Mouse (Mus musculus): Measurements from ENCODE around the gene Zmiz1. TPM values are rescaled to one million over a fixed set of nuclear protein-coding genes. Genes with fewer than 3 reads are reported as not detected.

The Zmiz1 gene
- polyA plus RNA-seq, 1 experiment from 2014 or later, result 34.2 TPM

DNA sequence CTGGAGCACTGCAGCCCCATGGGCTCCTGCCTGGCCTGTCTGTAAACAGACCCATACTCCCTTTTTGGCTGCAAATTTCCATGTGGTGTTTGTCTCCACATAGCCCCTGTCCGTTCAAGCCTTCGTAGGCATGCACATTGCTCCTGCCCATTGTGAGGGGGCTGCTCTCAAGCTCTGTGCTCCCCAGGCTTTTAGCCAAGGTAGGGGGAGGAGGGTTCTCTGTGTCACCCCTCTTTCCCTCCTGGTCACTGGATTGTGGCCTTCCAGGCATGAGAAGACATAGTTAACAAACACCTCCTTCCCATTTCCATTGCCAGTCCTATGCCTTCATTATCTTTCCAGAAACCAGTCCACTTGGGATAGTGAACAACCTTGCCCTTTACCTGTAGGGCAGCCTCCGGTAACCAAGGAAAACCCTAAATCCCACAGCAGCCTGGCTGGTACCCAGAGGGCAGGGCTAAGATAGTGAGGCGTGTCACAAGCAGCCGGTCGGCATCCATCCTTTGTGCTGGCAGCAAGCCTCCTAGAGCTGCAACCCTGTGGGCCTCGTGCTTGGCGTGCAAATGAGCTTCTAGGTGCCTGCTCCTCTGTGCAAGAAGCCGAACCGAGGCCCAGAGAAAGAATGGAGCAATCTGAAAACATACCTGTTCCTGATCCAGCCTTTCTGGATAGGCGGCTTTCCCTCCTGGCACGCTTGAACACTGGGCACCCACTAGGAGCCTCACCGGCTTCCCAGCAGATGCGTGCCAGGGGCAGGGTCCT is 174.7 kb downstream of the Zmiz1 start:
- Histone ChIP-seq H3K36me3 (peaks cover 33% of the 10 kb centered on the region), H3K9ac (peak overlapping the region; percentile 1; the same call in 1 of the 2 replicates), H3K4me1 (replicated peaks) (peaks cover 96% of the 10 kb centered on the region), H3K27ac (ENCODE audit: poor library complexity, severe bottlenecking) (peak overlapping the region; percentile 87), H3K4me3 (no peak overlapping the region), H3K4me2 (peak overlapping the region; percentile 18; the same call in 1 of the 2 replicates), H3K27me3 (replicated peaks) (no peaks in the 10 kb centered on the region), H3K9me3 (replicated peaks) (no peaks in the 10 kb centered on the region)
- no peak for ATAC-seq (ENCODE audit: insufficient number of reproducible peaks, low FRiP score)
- 63% methylated on average over 14 of the region's 14 CpGs for WGBS

DNA sequence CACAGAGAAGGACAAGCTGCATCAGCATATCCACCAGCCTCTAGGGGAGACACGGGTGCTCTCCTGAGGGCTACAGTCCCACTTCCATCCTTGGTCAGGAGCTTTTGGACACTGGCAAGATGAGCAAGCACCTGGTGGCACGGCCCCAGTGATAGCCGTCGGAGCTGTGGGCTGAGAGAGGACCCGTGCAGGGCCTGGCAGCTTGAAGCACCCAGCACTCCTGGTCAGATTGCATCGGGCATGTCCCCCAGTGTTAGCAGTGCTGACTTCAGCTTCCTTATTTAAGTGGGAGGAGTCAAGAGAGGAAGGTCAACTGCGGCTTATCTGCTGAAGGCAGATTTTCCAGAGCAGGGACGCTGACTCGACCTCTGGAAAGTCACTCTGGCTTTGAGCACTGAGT is 175.3 kb downstream of the Zmiz1 start:
- Histone ChIP-seq H3K4me3 (no peak overlapping the region), H3K4me1 (replicated peaks) (peaks cover 96% of the 10 kb centered on the region), H3K27ac (ENCODE audit: poor library complexity, severe bottlenecking) (peak overlapping the region; percentile 87), H3K9ac (0 out of 2 replicates have a peak overlapping the region, but pooled peaks have one; percentile 1), H3K36me3 (peaks cover 36% of the 10 kb centered on the region), H3K4me2 (peak overlapping the region; percentile 3; the same call in 1 of the 2 replicates), H3K27me3 (replicated peaks) (no peaks in the 10 kb centered on the region), H3K9me3 (replicated peaks) (no peaks in the 10 kb centered on the region)
- 8% methylated on average over 9 of the region's 9 CpGs for WGBS
- ATAC-seq (ENCODE audit: insufficient number of reproducible peaks, low FRiP score), result peak; percentile 56

DNA sequence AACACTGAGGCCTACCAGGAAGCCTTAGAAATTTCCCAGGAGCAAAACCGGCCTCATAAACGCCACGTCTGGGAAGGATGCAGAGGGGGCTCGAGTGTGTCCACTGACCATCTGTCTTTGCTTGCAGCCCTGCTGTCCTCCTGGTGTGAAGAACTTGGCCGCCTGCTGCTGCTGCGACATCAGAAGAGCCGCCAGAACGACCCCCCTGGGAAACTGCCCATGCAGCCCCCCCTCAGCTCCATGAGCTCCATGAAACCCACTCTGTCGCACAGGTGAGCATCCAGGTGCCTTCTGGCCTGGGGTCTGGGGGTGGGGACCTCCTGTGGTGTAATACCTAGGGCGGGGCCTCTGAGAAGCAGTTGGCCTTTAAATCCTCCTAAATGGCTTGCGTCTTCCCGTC is 176.8 kb downstream of the Zmiz1 start:
- Histone ChIP-seq H3K4me1 (replicated peaks) (peaks cover 96% of the 10 kb centered on the region), H3K27ac (ENCODE audit: poor library complexity, severe bottlenecking) (peak overlapping the region; percentile 55), H3K4me2 (no peak overlapping the region), H3K36me3 (peaks cover 42% of the 10 kb centered on the region), H3K9me3 (replicated peaks) (no peaks in the 10 kb centered on the region), H3K27me3 (replicated peaks) (no peaks in the 10 kb centered on the region), H3K4me3 (no peak overlapping the region), H3K9ac (0 out of 2 replicates have a peak overlapping the region, but pooled peaks have one; percentile 9)
- ATAC-seq (ENCODE audit: insufficient number of reproducible peaks, low FRiP score), result no peak
- 76% methylated on average over 12 of the region's 12 CpGs for WGBS

- no peaks in the 10 kb centered on the region for H3K9me3 ChIP-seq (replicated peaks)
- no peak for ATAC-seq (ENCODE audit: insufficient number of reproducible peaks, low FRiP score)
- H3K9ac ChIP-seq, result no peak overlapping the region
- 36% methylated on average over 7 of the region's 7 CpGs for WGBS
- peak overlapping the region; percentile 55 for H3K27ac ChIP-seq (ENCODE audit: poor library complexity, severe bottlenecking)
- H3K4me3 ChIP-seq, result no peak overlapping the region
- H3K4me2 ChIP-seq, result no peak overlapping the region
- no peaks in the 10 kb centered on the region for H3K27me3 ChIP-seq (replicated peaks)
- H3K4me1 ChIP-seq (replicated peaks), result peaks cover 96% of the 10 kb centered on the region
- H3K36me3 ChIP-seq, result peaks cover 42% of the 10 kb centered on the region
Observed at GRCm38 (mm10) chr14:25636297-25636696, 177.3 kb downstream of the Zmiz1 start.

GRCm38 (mm10) chr14:25639120-25639758 is 180.3 kb downstream of the Zmiz1 start:
- peak overlapping the region; percentile 86 for H3K27ac ChIP-seq (ENCODE audit: poor library complexity, severe bottlenecking)
- H3K4me3 ChIP-seq, result no peak overlapping the region
- no peak overlapping the region for H3K4me2 ChIP-seq
- H3K9me3 ChIP-seq (replicated peaks), result no peaks in the 10 kb centered on the region
- H3K36me3 ChIP-seq, result peaks cover 60% of the 10 kb centered on the region
- H3K27me3 ChIP-seq (replicated peaks), result no peaks in the 10 kb centered on the region
- WGBS, result 68% methylated on average over 11 of the region's 11 CpGs
- H3K4me1 ChIP-seq (replicated peaks), result peaks cover 67% of the 10 kb centered on the region
- ATAC-seq (ENCODE audit: insufficient number of reproducible peaks, low FRiP score), result no peak
- no peak overlapping the region for H3K9ac ChIP-seq

DNA sequence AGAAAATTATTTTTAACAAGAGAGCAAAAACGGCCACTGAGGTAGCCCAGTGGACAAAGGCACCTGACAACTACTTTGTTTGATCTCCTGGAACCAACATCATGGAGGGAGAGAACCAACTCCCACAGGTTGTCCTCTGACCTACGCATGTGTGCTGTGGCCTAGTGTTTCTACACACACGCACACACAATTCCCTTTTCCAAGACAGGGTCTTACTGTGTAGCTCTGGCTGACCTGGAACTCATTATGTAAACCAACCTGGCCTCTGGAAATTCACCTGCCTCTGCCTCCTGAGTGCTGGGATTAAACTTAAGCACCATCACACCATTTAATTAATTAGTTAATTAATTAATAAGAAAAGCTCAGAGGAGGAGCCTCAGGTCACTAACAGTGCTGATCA is 181.0 kb downstream of the Zmiz1 start:
- Histone ChIP-seq H3K9me3 (replicated peaks) (no peaks in the 10 kb centered on the region), H3K9ac (no peak overlapping the region), H3K4me1 (replicated peaks) (peaks cover 66% of the 10 kb centered on the region), H3K36me3 (peaks cover 68% of the 10 kb centered on the region), H3K4me2 (no peak overlapping the region), H3K27me3 (replicated peaks) (no peaks in the 10 kb centered on the region), H3K4me3 (no peak overlapping the region), H3K27ac (ENCODE audit: poor library complexity, severe bottlenecking) (peak overlapping the region; percentile 86)
- ATAC-seq (ENCODE audit: insufficient number of reproducible peaks, low FRiP score), result no peak
- 72% methylated on average over 3 of the region's 3 CpGs for WGBS

DNA sequence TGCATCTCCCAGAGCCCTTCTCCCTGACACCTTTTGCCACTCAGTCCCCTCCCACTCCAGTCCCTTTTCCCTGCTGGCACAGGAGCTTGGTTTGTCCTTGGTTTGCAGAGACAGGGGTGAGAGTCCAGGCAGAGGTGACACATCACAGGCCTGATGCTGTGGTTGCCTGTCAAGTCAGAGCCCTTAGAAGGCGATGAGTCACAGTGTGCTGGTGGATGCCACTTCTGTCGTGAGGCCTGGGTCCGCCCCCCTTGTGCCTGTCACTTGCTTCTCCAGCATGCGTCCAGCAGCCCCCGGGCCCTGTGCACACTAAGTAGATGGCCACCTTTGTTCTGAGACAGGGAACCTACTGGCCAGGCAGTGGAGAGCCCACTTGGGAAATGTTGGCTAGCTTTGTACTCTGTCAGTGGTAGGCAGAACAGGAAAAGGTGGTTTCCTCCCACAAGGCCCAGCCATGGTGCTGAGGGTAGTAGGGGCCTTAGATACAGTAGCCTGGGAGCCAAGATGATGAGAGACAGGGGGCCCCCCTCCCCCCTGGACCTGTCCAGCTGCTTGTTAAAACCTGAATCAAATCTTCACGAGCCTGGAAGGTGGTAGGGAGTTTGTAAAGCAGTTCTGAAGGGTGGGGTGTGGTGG is 181.6 kb downstream of the Zmiz1 start:
- Histone ChIP-seq H3K27ac (ENCODE audit: poor library complexity, severe bottlenecking) (peak overlapping the region; percentile 86), H3K36me3 (peaks cover 72% of the 10 kb centered on the region), H3K4me3 (no peak overlapping the region), H3K4me1 (replicated peaks) (peaks cover 66% of the 10 kb centered on the region), H3K9me3 (replicated peaks) (no peaks in the 10 kb centered on the region), H3K27me3 (replicated peaks) (no peaks in the 10 kb centered on the region), H3K9ac (peak overlapping the region; percentile 42; the same call in 1 of the 2 replicates), H3K4me2 (no peak overlapping the region)
- WGBS, result 32% methylated on average over 6 of the region's 6 CpGs
- peak; percentile 80 for ATAC-seq (ENCODE audit: insufficient number of reproducible peaks, low FRiP score)

GRCm38 (mm10) chr14:25641067-25641466 is 182.1 kb downstream of the Zmiz1 start:
- 82% methylated on average over 6 of the region's 6 CpGs for WGBS
- Histone ChIP-seq H3K27ac (ENCODE audit: poor library complexity, severe bottlenecking) (peak overlapping the region; percentile 86), H3K4me2 (no peak overlapping the region), H3K9ac (no peak overlapping the region), H3K4me3 (no peak overlapping the region), H3K36me3 (peaks cover 72% of the 10 kb centered on the region), H3K4me1 (replicated peaks) (peaks cover 66% of the 10 kb centered on the region), H3K9me3 (replicated peaks) (no peaks in the 10 kb centered on the region), H3K27me3 (replicated peaks) (no peaks in the 10 kb centered on the region)
- no peak for ATAC-seq (ENCODE audit: insufficient number of reproducible peaks, low FRiP score)

- Histone ChIP-seq H3K9ac (no peak overlapping the region), H3K36me3 (peaks cover 83% of the 10 kb centered on the region), H3K27ac (ENCODE audit: poor library complexity, severe bottlenecking) (peak overlapping the region; percentile 47; the same call in 1 of the 2 replicates), H3K27me3 (replicated peaks) (no peaks in the 10 kb centered on the region), H3K4me1 (replicated peaks) (peaks cover 24% of the 10 kb centered on the region), H3K4me3 (no peak overlapping the region), H3K4me2 (no peak overlapping the region), H3K9me3 (replicated peaks) (no peaks in the 10 kb centered on the region)
- no peak for ATAC-seq (ENCODE audit: insufficient number of reproducible peaks, low FRiP score)
- WGBS, result 83% methylated on average over 9 of the region's 9 CpGs
Observed at GRCm38 (mm10) chr14:25645717-25646116, 186.7 kb downstream of the Zmiz1 start.

DNA sequence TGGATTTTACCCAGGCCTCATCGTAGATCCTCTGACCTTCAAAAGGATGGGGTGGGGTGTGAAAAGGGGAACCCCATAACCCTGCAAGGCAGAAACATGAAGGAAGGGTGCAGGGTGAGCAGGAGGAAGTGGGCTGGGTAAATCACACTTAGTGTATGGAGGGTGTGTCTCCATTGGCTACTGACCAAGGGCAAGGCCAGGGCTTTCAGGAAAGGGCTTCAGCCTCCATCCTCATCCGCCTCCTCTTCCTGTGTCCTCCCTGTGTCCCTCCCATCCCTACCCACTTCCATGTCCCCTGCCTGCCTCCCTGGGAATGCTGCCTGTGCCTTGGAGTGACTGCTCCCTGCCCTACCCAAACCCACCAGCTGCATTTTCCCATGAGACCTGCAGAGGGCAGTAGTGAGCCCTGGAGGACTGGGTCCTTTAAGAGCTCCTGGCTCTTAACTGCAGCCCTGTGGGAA is 187.2 kb downstream of the Zmiz1 start:
- H3K9ac ChIP-seq, result no peak overlapping the region
- H3K4me3 ChIP-seq, result no peak overlapping the region
- no peak overlapping the region for H3K4me2 ChIP-seq
- H3K27ac ChIP-seq (ENCODE audit: poor library complexity, severe bottlenecking), result 0 out of 2 replicates have a peak overlapping the region, but pooled peaks have one; percentile 47
- no peaks in the 10 kb centered on the region for H3K27me3 ChIP-seq (replicated peaks)
- H3K9me3 ChIP-seq (replicated peaks), result no peaks in the 10 kb centered on the region
- WGBS, result 43% methylated on average over 2 of the region's 2 CpGs
- H3K36me3 ChIP-seq, result peaks cover 88% of the 10 kb centered on the region
- peak; percentile 62 for ATAC-seq (ENCODE audit: insufficient number of reproducible peaks, low FRiP score)
- H3K4me1 ChIP-seq (replicated peaks), result peaks cover 20% of the 10 kb centered on the region

DNA sequence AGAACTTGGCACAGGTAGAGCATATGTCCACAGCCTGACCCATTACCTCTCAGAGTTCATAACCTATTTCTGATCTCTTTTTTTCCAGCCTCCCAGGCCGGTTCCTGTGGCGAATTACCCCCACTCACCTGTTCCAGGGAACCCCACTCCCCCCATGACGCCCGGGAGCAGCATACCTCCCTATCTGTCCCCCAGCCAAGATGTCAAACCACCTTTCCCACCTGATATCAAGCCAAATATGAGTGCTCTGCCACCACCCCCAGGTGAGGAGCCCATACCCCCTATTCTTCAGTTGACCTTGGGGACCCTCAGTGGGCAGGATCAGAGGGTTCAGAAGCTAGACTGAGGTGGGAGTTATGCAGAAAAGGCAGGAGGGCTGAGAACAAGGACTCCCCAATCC is 192.1 kb downstream of the Zmiz1 start:
- Histone ChIP-seq H3K9me3 (replicated peaks) (no peaks in the 10 kb centered on the region), H3K27me3 (replicated peaks) (no peaks in the 10 kb centered on the region), H3K4me3 (no peak overlapping the region), H3K4me2 (no peak overlapping the region), H3K9ac (no peak overlapping the region), H3K27ac (ENCODE audit: poor library complexity, severe bottlenecking) (no peak overlapping the region), H3K36me3 (peaks cover 100% of the 10 kb centered on the region), H3K4me1 (replicated peaks) (peaks cover 2% of the 10 kb centered on the region; the same call in 1 of the 2 replicates)
- ATAC-seq (ENCODE audit: insufficient number of reproducible peaks, low FRiP score), result no peak
- 95% methylated on average over 4 of the region's 4 CpGs for WGBS

Measured in heart, embryonic 12.5 days (tissue).